Mouse (Mus musculus) megakaryocyte, embryonic 14.5 days (primary cell): ENCODE measurements around the gene Fam167b.

ENCODE experiments used
- FLI1 ChIP-seq: IDR thresholded peaks from 2 replicates; pipeline ENCODE4 v1.6.1; 2012; ENCODE audit warnings: low read length, inconsistent platforms, mixed read lengths
- GATA1 ChIP-seq: IDR thresholded peaks from 3 replicates; pipeline ENCODE4 v1.6.1; 2012; ENCODE audit warnings: mixed read lengths, low read length, inconsistent platforms, borderline replicate concordance

DNA sequence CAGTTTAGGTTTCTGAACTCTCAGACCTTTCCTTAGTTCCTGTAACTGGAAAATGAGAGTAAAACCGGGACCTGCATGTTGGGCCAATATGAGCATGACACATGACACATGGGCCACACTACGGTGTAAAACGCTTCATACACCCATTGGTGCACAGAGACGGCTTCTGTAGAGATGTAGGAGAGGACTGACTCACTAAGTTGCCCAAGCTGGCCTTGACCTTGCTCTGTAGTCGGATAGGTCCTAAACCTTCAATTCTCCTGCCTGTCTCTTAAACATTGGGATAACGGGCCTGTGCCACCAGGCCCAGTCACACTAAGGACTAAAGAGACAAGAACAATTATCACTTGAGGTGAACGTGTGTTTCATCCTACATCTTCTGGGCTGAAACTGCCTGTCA is 10.0 kb downstream of the Fam167b start:
- TF ChIP-seq GATA1 (no peak), FLI1 (no peak)
